Mouse (Mus musculus) colon, adult 2 months (tissue): ENCODE data around the gene 4933417A18Rik. TPM values are rescaled to one million over a fixed set of nuclear protein-coding genes. Genes with fewer than 3 reads are reported as not detected.

Source experiments
- polyA plus RNA-seq: library from polyadenylated mRNA; depleted of rRNA; stranded (reverse); fragments of >200 nt; gene quantifications from 2 replicates; pipeline ENCODE4 v1.2.3, GENCODE M21; 2012; rRNA removed

Gene 4933417A18Rik
- polyA plus RNA-seq = not detected in 2 replicates

GRCm38 (mm10) chr13:34924210-34924609, at the start of gene 4933417A18Rik, which contains the start of gene Fam217a:
Gene 4933417A18Rik, plus strand, starts transcription at chr13:34924409.
Gene Fam217a, minus strand, starts transcription at chr13:34924310.

GRCm38 (mm10) chr13:34875166-34875710, 49.0 kb upstream of the 4933417A18Rik start, which contains the start of gene Prpf4b:
Gene Prpf4b, plus strand, starts transcription at chr13:34875302.

GRCm38 (mm10) chr13:34963511-34964397, 39.5 kb downstream of the 4933417A18Rik start, which contains the start of gene Eci3:
Gene Eci3, minus strand, starts transcription at chr13:34963810.

Other genes starting within 250 kb of the 4933417A18Rik start
- gene Fam50b, start 189.6 kb upstream of the 4933417A18Rik start, polyA plus RNA-seq = not detected in 2 replicates
- gene Prpf4b, start 49.1 kb upstream of the 4933417A18Rik start, polyA plus RNA-seq = 5.5 and 5.6 TPM in 2 replicates
- gene Fam217a, start 99 bp upstream of the 4933417A18Rik start, polyA plus RNA-seq = 0.06 TPM in 2 replicates
- 1.9 and 2.2 TPM in 2 replicates for gene Eci3, start 39.4 kb downstream of the 4933417A18Rik start, polyA plus RNA-seq
- 19.2 and 24.6 TPM in 2 replicates for gene Eci2, start 102.7 kb downstream of the 4933417A18Rik start, polyA plus RNA-seq